Mouse (Mus musculus) midbrain, embryonic 10.5 days (tissue): ENCODE data around the gene Ppp2r1b. TPM values are rescaled to one million over a fixed set of nuclear protein-coding genes. Genes with fewer than 3 reads are reported as not detected.

ENCODE experiments used
- polyA plus RNA-seq: library from polyadenylated mRNA; unstranded; fragments of >200 nt; fragmentation: Nextera tagmentation; extraction: Ambion mirVana; gene quantifications from 2 replicates; pipeline ENCODE4 v1.2.1, GENCODE M21; 2016

Gene Ppp2r1b
- polyA plus RNA-seq, 1 experiment from 2014 or later, result 160 TPM

Other genes starting within 250 kb of the Ppp2r1b start
- 309 and 339 TPM in 2 replicates for gene Sdhd, start 241.5 kb upstream of the Ppp2r1b start, polyA plus RNA-seq
- 339 and 340 TPM in 2 replicates for gene Timm8b, start 241.4 kb upstream of the Ppp2r1b start, polyA plus RNA-seq
- gene Pih1d2, start 228.0 kb upstream of the Ppp2r1b start, polyA plus RNA-seq, result 7.6 and 8.4 TPM in 2 replicates
- 19.9 and 20.2 TPM in 2 replicates for gene Nkapd1, start 227.8 kb upstream of the Ppp2r1b start, polyA plus RNA-seq
- gene Dlat, start 185.5 kb upstream of the Ppp2r1b start, polyA plus RNA-seq, result 57.5 and 58.6 TPM in 2 replicates
- gene Dixdc1, start 105.8 kb upstream of the Ppp2r1b start, polyA plus RNA-seq, result 20.6 and 21.8 TPM in 2 replicates
- gene 2310030G06Rik, start 98.8 kb upstream of the Ppp2r1b start, polyA plus RNA-seq, result 1.4 TPM in 2 replicates
- 3.6 and 5.9 TPM in 2 replicates for gene Cryab, start 94.0 kb upstream of the Ppp2r1b start, polyA plus RNA-seq
- gene Hspb2, start 92.9 kb upstream of the Ppp2r1b start, polyA plus RNA-seq, result 0.33 and 0.60 TPM in 2 replicates
- gene Fdxacb1, start 77.1 kb upstream of the Ppp2r1b start, polyA plus RNA-seq, result 12.1 and 12.8 TPM in 2 replicates
- 37.9 and 38.1 TPM in 2 replicates for gene Alg9, start 70.3 kb upstream of the Ppp2r1b start, polyA plus RNA-seq
- gene 1110032A03Rik, start 69.8 kb upstream of the Ppp2r1b start, polyA plus RNA-seq, result 29.6 and 30.1 TPM in 2 replicates
- 12.5 and 15.4 TPM in 2 replicates for gene Sik2, start 163.8 kb downstream of the Ppp2r1b start, polyA plus RNA-seq
- not detected in 2 replicates for gene Btg4, start 215.6 kb downstream of the Ppp2r1b start, polyA plus RNA-seq
- 1.1 and 2.0 TPM in 2 replicates for gene Layn, start 231.8 kb downstream of the Ppp2r1b start, polyA plus RNA-seq